Mouse (Mus musculus) c-Kit-positive CD71-positive TER-119-negative erythroid progenitor cells, embryonic 14.5 days (primary cell): ENCODE data around the gene Mgarp.

Experiments used
- DNase-seq: peaks from one replicate; pipeline ENCODE4 v3.0.0-alpha.2; 2013; ENCODE audit warnings: low read depth

Mgarp gene

GRCm38 (mm10) chr3:51339734-51340551 lies 56.6 kb downstream of the Mgarp start:
- DNase-seq = no peak

- no peak for DNase-seq
Measured at GRCm38 (mm10) chr3:51339378-51339733, 57.2 kb downstream of the Mgarp start.
